Mouse (Mus musculus) neural tube, embryonic 12.5 days (tissue): ENCODE measurements at regions not wholly inside any gene's neighbourhood (a gene's known extent, or its start where the extent isn't known, plus 50 kb on each side); places are given as distances from the start of the nearest gene placed in this dataset.

Experiments used
- ATAC-seq: fragments of 200-750 bp; cut with Nextera tagmentation; 2 replicates; pipeline ENCODE4 v1.8.0; 2017; ENCODE audit warnings: low read depth, mild to moderate bottlenecking, moderate TSS enrichment, moderate library complexity; ENCODE audit not compliant: low FRiP score
- H3K27ac ChIP-seq: fragments of 300-500 bp; sonication (generic); 2 replicates; pipeline ENCODE4 v1.5.1; 2016
- H3K27me3 ChIP-seq: fragments of 300-500 bp; sonication (generic); replicated peaks from 2 replicates; pipeline ENCODE4 v1.6.1; 2016; ENCODE audit warnings: mild to moderate bottlenecking
- H3K36me3 ChIP-seq: fragments of 300-500 bp; sonication (generic); 2 replicates; pipeline ENCODE4 v1.6.1; 2016; ENCODE audit warnings: mild to moderate bottlenecking
- H3K4me1 ChIP-seq: fragments of 300-500 bp; sonication (generic); 2 replicates; pipeline ENCODE4 v1.6.1; 2016
- H3K4me2 ChIP-seq: fragments of 300-500 bp; sonication (generic); replicated peaks from 2 replicates; pipeline ENCODE4 v1.6.1; 2016; ENCODE audit warnings: mild to moderate bottlenecking
- H3K4me3 ChIP-seq: fragments of 300-500 bp; sonication (generic); 2 replicates; pipeline ENCODE4 v1.5.1; 2016
- H3K9ac ChIP-seq: fragments of 300-500 bp; sonication (generic); 2 replicates; pipeline ENCODE4 v1.6.1; 2016; ENCODE audit warnings: mild to moderate bottlenecking
- H3K9me3 ChIP-seq: fragments of 300-500 bp; sonication (generic); 2 replicates; pipeline ENCODE4 v1.6.1; 2016; ENCODE audit warnings: mild to moderate bottlenecking
- WGBS: fragments of 180-500 bp; shearing (Covaris S2); methylation state at CpG from one replicate; pipeline ENCODE4 v1.1.7; 2016; 5-methylcytosine and 5-hydroxymethylcytosine counted together

GRCm38 (mm10) chr9:16727653-16728052, 226.6 kb upstream of the Fat3 start:
- Histone ChIP-seq H3K9me3 (no peaks in the 10 kb centered on the region), H3K9ac (no peak overlapping the region), H3K36me3 (no peaks in the 10 kb centered on the region), H3K4me3 (no peak overlapping the region), H3K27me3 (no peaks in the 10 kb centered on the region), H3K27ac (no peak overlapping the region), H3K4me1 (no peaks in the 10 kb centered on the region), H3K4me2 (no peak overlapping the region)
- WGBS = 86% methylated on average over 2 of the region's 2 CpGs
- no peak for ATAC-seq

- Histone ChIP-seq H3K27ac (no peak overlapping the region), H3K4me3 (no peak overlapping the region), H3K9me3 (no peaks in the 10 kb centered on the region), H3K9ac (no peak overlapping the region), H3K4me2 (no peak overlapping the region), H3K4me1 (no peaks in the 10 kb centered on the region), H3K36me3 (no peaks in the 10 kb centered on the region), H3K27me3 (no peaks in the 10 kb centered on the region)
- no peak for ATAC-seq
- WGBS = 80% methylated on average over 3 of the region's 3 CpGs
Observed at GRCm38 (mm10) chr9:16702431-16702830, 201.3 kb upstream of the Fat3 start.

DNA sequence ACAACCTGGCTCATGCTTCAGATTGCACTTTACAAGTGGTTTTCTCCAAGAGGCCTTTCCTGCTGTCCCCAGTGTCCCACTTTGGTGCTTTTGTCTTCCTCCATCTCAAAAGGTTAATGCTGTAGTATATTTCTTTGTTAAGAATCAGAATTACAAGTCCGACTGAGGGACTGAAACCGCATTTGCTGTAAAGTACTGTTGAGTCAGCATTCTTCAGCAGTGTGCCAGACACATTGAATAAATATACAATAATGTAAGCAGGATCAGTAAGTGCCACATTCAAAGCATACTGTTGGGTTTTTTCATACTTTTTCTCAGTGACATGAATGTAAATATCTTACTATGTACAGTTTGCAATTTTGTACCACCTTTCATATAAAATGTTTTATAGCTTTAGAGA, 160.4 kb upstream of the Fat3 start:
- Histone ChIP-seq H3K9ac (no peak overlapping the region), H3K4me2 (no peak overlapping the region), H3K4me3 (no peak overlapping the region), H3K4me1 (no peaks in the 10 kb centered on the region), H3K27ac (no peak overlapping the region), H3K27me3 (no peaks in the 10 kb centered on the region), H3K9me3 (no peaks in the 10 kb centered on the region), H3K36me3 (no peaks in the 10 kb centered on the region)
- WGBS = 75% methylated on average over 2 of the region's 2 CpGs
- ATAC-seq = no peak

DNA sequence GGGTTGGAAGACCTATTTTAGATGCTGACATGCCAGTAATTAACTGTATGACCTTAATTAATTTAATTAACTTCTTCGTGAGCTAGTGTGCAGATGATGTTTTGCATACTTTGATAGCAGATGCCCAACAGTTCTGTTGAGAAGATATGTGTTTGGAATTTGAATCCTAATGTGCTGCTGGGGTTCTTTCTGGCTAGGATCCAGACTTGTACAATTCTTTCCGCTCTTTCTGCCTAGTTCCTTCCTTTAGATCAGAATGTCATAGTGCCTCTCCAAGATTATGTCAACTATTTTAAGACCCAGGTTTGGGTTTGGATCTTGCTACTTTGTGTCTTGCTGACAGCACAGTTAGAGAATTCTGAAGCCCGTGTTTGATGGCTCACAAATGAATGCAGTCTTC, 159.9 kb upstream of the Fat3 start:
- no peaks in the 10 kb centered on the region for H3K4me1 ChIP-seq

More for the DNA sequence above, 159.9 kb upstream of the Fat3 start:
- no peaks in the 10 kb centered on the region for H3K9me3 ChIP-seq
- no peaks in the 10 kb centered on the region for H3K27me3 ChIP-seq
- no peak overlapping the region for H3K27ac ChIP-seq
- no peak overlapping the region for H3K4me3 ChIP-seq
- no peak overlapping the region for H3K4me2 ChIP-seq
- 74% methylated on average over 3 of the region's 3 CpGs for WGBS
- ATAC-seq = no peak
- H3K36me3 ChIP-seq = no peaks in the 10 kb centered on the region
- H3K9ac ChIP-seq = no peak overlapping the region
